Mouse (Mus musculus) spleen, postnatal 36 days (tissue): ENCODE measurements around the gene Cox19.

Source experiments
- DNase-seq, 2 experiments: peaks; one replicate each; pipeline ENCODE4 v3.0.0; 2022; ENCODE audit warnings: low spot score in 2 of 2, mixed read lengths in 1 of 2

Cox19 gene

DNA sequence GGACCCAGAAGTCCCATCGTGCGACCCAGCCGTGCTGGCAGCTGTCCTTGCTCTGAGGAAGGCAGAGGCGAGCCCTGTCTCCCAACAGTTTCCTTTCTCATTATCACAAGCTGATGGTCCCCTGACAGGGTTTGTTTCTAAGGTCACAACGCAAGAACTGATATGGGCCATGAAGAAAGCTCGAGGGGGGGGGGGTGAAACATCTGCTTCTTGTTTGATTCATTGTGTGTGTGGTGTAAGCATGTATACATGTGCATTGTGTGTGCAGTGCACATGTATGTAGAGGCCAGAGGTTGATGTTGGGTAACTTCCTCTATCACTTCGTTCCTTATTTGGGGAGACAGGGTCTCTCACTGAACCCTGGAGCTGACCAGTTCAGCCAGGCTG, 23.6 kb downstream of the Cox19 start:
- DNase-seq: no peak

DNA sequence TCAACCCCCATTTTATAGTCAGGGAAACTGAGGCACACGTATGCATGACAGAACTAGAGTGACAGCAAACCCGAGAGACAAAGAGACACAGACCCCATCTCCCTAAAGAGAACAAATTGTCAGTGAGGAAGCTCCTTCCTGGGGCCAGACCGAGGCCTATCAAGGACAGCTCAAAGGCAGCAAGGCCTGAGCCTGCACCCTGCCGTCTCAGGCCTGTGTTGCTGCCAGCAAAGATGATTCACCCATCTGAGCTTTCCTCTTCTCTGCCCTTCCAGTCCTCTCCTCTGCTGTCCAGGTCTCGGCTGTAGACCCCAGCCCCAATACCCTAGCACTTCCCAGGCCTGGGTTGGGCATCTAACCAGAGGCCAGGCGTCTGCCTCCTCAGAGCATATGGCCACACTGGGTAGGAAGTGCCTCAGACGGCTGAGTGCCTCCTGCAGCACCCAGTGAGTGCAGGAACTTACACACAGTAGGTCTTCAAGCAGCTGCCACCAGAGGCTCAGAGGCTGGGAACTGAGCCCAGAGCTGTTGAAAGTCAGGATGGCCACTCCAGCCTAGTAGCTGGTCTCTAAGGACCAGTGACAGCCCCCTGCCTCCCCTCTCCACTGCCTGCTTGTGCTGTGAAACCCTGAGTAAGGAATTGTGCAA, 24.1 kb downstream of the Cox19 start:
- no peak for DNase-seq

DNA sequence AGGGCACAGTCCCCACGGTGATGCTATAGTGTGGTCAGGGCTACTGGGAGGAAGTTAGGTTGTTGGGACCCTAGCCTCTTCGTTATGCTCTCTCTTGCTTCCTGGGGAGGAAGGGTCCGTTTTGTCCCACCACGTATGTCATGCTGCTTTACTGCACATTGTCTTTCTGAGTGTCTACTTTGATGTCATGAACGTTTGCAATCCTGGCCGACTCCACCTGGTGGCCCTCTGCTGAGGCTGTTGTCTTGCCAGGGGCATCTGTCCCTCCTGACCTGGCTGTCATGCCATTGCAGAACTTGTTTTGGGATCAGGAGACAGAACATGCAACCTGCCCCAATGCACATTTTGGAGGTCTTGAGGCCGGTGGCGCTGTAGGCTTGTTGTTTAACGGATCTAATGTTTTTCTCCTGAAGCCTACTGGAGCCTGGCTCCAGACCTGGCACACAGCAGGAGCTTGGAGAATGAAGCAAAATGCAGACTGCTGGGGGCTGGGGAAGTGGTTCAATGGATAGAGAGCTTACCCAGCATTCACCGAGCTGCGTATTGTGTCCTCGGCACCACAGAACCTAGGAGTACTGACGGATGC, 25.0 kb downstream of the Cox19 start:
- no peak for DNase-seq

DNA sequence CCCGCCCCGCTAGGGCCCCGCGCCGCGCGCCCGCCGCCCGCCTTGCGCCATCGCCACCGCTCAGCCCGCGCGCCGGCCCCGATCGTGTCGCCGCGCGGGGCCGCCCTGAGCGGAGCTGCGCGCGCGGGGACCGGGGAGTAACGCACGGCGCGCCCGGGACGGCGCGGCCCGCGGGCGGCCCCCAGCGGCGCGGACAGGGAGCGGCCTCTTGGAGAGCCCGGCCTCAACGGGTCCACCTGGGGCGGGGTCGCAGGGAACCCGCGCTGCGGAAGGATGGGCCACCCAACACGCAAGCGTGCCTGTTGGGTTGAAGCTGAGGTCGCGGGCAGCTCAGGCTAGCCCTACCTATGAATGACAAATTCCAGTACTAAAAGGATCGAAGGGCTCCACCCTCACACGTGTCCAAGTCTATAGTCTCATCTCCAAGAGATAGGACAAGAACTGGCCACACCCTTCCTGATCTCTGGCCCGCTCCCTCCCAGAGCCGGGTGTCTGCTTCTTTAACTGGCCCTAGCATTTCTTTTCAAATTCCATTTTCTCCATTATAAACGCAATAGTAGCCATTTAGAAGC, 25.7 kb downstream of the Cox19 start, which contains the start of gene Adap1:
TSS of gene Adap1 (minus strand) at position 228 of the 572 bp plus-strand sequence.
- peak; percentile 60 to 62 for DNase-seq

DNA sequence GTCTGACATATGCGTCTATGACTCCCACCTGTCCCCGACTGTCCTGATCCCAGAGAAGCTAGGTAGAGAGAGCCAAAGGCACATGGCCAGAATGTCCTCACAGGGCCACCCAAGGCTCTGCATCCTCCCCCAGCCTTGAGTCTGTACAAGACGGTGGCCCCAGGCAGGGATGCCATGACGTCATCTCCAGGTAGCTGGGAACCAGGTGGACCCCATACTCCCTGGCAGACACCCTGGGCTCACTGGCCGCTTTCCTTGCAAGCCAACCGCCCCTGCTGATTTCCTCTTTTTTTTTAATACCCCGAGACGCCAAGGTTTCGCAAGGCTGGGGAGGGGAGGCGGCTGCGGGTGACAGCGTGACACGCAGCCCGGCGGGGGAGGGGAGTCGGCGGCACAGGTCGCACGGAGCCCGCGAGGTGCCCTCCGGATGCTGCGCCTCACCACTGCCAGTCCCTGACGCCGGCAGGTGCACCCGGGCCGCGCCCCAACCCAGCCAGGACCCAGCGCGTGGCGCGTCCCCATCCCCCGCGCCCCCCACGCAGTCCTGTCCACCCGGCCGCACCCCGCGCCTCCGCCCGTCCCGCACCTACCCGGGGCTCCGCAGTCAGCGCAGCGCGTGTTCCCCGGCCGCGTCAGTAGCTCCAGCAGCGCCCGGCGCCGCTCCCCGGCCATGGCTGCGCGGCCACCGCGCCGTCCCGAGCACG, 26.4 kb downstream of the Cox19 start:
- DNase-seq: peak; percentile 65 to 68

DNA sequence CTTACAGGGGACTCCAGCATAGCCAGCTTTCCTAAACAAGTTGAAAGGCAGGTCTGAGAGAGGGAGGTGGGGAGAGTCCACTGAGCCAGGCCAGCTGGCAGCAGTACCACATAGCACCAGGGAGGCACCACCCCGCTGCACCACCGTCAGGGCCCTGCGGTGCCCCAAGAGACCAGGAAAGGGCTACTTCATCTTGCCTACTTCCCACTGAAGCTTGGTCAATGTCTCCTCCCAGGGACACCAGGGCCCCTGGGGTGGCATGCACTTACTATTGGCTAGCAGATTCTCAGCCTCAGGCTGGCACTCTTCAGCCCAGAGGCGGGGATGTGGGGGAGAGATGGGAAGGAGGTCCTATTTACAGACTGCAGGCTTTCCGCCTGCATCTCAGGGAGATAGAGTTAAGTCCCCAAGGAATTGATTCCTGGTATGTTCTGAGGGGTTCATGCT, 27.1 kb downstream of the Cox19 start:
- no peak for DNase-seq

DNA sequence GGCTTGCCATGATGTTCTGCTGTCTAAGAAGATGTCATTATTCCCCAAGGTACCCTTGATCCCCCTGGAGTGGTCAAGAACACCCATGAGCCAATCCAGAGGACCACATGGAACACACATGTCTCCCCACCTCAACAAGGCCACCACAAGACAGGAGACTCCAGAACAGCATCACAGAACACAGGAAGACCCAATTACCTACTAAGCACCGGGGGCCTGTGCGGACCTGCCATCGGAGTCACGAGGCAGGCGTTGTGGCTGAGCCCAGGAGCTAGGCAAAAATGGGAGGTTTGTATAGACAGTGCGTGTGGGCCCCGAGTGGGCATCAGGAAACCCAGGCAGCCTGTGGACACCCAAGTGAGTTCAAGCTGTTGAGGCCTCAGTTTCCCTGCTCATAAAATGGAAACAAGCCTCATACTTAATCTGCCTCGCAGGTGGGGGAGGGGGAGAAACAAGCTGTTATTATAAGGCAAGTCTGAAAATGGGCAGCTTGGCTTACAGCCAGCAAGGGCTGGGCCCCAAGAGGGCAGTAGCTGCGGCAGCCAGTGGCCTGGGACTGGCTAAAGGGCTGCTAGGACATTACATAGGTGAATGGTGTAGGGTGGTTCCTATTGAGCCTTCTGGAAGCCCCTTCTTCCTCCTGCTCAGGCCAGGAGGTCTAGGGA, 27.8 kb downstream of the Cox19 start:
- DNase-seq: no peak

DNA sequence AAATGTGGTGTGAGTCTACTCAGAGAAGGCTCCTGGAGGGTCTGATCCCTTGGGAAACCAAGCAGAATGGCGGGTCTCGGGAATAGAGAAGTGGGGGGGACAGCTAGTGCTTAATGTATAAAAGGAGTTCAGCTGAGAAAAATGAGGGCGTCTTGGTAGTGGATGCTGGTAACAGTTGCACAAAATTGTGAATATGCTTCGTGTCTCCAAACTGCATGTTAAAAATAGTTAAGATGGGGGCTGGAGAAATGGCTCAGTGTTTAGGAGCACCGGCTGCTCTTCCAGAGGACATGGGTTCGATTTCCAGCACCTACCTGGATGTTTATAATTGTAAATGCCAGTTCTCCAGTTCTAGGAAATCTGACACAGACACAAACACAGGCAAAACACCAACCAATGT, 29.9 kb downstream of the Cox19 start:
- no peak for DNase-seq

DNA sequence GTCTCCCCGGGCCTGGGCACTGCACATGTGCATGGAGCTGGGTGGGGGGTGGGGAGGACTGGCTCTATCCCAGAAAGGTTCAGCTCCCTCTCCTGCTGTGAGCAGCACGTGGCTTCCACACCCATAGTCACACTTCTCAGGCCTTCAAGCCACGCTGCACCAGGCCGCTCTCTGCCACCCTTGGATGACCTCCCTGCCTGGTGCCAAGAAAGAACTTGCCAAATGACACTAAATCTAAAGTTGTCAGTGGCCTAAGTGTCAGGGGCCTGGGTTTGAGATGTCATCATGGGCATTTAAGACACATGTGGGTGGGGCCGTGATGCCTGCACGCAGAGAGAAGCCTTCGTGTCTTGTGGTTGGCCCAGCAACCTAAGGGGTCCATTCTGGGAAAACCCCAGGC, 30.8 kb downstream of the Cox19 start:
- DNase-seq: no peak

DNA sequence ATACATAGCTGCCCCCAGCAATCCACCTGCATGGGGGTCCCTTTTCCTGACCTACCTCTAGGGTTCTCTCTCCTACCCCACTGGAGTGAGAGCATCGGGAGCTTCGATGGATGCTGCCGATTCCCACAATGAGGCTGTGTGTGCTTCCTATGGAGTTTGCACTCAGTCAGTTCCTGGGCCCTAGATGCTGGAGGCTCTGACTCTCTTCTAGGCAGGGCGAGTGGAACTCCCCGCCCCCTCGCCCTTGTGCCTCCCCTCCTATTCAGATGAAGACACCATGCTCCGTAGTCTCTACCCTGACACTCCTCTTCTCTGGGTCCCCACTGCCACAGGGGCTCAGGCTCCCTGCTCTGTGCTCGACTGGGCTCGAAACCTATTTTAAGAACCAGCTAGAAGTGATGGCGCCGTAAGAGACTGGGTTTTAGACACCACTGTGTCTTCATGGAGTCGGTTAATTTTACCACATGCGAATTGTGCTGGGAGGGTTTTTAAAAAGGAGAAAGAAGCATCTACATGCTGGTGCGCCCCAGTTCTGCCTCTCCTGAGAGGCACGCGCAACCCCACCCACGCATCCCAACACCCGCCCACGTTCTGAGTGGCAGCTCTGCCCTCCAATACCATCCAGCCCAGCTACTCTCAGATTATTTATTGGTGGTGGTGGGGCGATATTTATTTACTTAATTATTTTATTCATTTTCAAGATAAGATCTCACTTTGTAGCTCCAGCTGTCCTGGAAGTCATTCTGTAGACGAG, 33.3 kb downstream of the Cox19 start:
- no peak for DNase-seq

DNA sequence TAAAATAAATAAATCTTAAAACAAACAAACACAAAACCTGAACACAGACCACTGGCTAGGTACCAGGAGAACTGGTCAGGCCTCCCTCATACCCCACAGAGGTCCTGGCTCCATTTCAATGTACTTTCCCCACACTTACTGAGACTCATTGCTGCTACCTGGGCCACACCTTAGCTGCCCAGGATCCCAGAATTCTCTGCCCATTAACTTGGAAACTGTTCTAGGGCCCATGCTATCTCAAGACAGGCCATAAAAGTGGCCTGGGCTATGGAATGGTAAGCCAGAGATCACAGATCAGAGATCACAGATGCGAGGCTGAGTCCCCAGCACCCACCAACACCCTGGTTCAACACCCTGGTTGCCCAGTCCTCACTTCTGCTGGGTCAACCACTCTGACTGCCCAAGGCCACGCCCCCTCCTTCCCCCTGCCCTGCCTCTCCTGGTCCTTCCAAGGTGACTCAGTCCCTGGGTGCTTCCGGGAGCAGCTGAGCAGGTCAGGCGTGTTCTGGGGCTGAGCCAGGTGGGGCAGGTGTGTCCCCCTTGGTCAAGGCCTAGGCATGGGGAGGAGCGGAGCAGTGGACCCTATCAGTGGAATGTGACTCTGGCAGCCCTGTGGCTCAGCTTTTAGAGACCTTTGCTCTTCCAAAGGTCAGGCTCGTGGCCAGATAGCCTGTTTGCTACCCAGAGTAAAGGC, 34.1 kb downstream of the Cox19 start:
- DNase-seq: no peak

DNA sequence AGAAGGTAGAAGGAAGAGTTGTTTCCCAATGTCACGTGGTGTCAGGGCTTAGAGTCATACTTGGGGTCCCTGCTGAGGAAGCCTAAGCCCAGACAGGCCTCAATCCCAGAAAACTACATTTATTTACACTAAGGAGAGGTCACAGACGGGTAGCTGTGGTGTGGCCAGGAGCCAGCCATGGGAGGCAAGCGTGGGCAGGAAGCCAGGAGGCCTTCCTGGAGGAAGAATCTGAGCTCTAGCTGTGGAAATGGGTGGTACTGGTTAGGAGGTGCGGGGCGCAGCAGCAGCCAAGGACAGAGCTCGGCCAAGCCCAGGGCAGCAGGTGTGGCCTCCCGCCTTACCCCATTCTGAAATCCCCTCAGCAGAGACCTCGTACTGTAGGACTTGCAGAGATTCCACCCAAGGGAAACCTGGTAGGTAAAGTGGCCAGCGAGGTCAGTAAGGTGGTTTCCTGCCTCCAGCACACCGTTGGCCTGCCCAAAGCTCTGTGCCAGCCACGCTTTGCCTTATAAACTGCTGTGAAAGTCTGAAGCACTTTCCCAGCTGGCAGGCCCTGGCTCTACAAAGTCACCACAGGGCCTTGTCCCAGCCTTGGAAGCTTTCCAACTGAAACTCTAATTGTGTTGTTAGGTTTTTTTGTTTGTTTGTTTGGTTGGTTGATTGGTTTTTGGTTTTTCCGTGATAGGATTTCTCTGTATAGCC, 36.1 kb downstream of the Cox19 start:
- no peak for DNase-seq

DNA sequence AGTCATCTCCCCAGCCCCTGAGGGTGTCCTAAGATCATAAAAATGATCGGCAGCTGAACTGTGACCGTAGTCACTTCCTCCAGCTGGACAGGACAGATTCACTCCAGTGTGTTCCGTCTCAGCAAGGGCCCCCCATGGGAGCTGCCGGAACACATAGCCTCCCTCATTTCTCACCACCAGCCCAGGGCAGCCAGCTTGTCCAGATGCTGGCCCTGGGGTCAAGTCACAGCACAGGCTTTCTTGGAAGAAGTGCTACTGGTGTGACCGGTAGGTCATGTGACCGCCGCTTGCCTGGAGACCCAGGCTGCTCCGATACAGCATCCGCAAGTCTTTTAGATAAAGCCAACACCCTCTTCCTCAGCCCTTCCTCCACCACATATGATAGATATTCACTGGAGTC, 37.7 kb downstream of the Cox19 start:
- DNase-seq: no peak

DNA sequence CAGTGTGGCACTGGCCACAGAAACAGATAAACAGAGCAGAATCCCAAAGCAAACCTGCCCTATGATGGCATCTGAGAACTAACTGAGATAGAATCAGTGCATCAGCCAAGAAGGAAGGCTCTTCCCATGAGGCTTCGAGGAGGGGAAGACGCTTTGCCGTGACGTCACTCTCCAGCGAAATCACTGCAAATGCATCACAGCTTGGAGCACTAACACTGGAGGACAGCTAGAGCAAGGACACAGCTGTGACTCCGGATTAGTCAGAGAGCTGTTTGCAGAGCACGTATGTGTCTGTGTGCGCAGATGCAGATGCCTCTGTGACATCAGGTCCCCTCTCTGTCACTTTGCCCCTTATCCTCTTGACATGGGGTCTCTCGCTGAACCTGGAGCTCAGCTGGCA, 39.4 kb downstream of the Cox19 start:
- no peak for DNase-seq

DNA sequence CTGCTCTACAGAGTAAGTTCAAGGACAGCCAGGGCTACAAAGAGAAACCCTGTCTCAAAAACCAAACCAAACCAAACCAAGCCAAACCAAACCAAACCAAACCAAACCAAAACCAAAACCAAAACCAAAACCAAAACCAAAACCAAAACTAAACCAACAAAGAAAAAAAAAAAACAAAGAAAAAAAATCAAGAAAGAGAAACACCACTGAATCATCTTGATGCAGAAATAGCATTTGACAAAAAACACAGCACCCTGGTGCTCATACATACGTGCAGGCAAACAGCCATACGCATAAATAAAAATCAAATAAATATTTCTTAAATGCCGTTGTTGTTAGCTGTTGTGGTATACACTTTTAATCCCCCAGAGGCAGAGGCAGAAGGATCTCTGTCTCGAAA, 40.7 kb downstream of the Cox19 start:
- DNase-seq: no peak

DNA sequence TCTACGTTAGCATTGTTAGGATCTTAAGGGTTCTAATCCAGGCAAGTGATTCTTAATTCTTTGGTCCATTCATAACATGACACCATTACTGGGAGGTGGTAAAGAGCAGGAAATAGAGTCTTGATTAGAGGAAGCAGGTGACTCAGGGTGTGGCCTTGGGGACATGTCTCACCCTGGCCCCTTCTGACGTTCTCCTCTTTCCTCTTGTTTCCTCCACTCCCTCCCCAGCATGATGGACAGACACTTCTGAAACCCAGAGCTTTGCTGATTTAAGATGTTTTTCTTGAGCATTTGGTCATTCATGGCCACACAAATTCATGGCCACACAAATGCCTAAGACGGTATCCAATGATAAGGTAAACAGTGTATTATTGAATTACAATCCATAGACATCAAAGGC, 41.3 kb downstream of the Cox19 start:
- DNase-seq: no peak

DNA sequence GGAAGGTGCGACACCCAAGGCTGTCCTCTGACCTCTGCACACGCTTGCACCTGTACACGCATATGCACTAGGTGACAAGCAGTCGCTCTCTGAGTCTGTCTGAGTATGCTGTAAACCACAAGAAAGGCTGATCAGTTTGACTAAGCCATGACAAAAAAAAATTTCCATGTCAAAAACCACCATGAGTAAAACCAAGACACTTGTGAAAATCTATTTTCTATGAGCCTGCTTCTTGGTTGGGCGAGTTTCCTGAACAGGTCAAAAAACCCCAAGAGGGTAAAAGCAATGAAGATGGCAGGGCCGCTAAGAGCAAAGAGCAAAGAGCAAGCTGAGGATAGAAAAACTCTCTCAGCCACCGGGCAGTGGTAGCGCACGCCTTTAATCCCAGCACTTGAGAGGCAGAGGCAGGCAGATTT, 47.6 kb downstream of the Cox19 start:
- DNase-seq: peak; percentile 39 to 59

DNA sequence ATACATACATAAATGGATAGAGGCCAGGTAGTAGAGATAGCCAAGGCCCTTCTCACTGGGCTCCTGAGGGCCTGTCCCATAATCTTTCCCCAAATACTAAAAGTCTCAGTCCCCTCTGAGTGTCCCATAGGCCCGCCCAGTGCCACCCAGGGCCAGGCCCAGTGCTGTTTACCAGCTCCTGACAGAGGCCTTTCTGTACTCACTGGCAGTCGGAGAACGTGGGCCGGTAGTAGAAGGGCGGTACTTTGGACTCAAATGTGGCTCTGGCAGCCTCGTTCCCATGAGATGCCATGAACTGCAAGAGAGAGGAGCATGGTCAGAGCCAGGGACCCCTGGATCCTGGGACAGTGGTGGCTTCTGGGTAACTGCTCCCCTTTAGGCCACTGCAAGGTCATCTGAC, 49.1 kb downstream of the Cox19 start:
- DNase-seq: no peak

DNA sequence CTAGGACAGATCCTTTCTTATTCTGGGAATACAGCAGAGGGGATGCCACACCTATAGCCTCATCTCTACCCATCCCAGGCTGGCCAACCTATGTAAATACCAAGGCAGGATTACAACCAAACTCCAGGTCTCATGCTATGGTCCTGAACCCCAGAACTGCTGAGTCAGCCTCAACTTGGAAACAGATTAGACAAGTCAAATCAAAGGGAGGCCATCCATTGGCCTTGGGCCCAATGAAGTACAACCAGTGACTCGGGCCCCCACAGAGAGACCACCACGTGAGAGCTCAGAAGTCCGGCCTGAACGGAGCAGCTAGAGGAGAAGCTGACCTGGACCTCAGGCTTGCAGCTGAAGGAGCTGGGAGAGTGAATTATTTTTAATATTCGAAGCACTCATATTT, 53.5 kb downstream of the Cox19 start:
- no peak for DNase-seq

DNA sequence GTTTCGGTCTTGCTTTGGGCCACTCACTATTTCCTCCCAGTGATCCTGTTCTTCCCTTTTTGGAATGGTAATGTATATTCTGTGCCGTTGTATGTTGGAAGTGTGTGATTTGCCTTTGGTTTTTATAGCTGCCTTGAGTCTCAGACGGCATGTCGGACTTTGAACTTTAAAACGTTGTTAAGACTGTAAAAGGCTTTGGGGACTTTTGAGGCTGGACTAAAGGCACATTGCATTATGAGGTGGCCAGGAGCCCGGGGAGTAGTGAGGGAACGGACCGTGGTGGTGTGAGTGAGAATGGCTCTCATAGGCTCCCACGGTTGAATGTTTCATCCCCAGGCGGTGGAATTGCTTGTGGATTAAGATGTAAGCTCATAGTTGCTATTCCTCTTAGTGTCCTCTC, 54.1 kb downstream of the Cox19 start:
- DNase-seq: no peak
